Mouse (Mus musculus) central nervous system, embryonic 18 days (tissue): ENCODE data around the gene Gpr157. TPM values are rescaled to one million over a fixed set of nuclear protein-coding genes. Genes with fewer than 3 reads are reported as not detected.

ENCODE experiments used
- polyA plus RNA-seq: library from polyadenylated mRNA; depleted of rRNA; stranded (reverse); fragments of >200 nt; gene quantifications from 2 replicates; pipeline ENCODE4 v1.2.3, GENCODE M21; 2012; rRNA removed

Gpr157 gene
- polyA plus RNA-seq: 1.2 and 1.5 TPM in 2 replicates

DNA sequence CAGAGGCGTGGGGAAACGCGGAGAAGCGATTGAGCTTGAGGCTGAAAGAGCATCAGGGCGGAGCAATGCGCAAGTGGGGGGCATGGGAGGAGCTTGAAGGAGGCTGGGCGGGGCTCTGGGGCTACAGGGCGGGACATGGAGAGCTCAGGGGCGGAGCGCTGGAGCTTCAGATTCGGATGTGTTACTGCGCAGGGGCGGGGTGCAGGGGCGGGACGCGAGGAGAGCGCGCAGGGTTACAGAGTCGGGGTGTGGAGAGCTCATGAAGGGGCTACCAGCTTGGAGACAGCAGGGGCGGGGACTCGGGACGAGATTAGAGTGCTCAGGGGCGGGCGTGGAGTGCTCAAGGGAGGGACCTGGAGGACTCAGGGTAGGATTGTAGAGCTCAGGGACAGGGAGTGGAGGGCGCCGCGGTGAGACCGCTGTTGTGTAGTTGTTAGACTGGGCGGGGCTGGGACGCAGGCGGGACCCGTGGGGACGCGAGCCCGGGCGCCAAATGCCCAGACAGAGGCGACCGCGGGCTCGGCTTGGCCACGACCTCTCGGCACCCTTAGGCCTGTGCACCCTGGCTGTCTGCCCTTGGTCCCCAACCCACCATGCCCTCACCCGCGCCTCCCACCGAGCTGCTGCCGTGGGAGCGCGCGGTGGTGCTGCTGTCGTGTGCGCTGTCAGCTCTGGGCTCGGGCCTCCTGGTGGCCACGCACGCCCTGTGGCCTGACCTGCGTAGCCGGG is at the start of gene Gpr157:
Gpr157 (plus strand) TSS at position 205 of the 729 bp plus-strand sequence.

GRCm38 (mm10) chr4:150119055-150119454 is 31.9 kb downstream of the Gpr157 start, which contains the start of gene Slc2a5:
Gene Slc2a5 (plus strand): TSS chr4:150119283.

Other genes starting within 250 kb of the Gpr157 start
- 7.2 and 8.9 TPM in 2 replicates for gene Spsb1, start 132.3 kb upstream of the Gpr157 start, polyA plus RNA-seq
- gene H6pd, start 78.3 kb upstream of the Gpr157 start, polyA plus RNA-seq: 4.8 and 6.3 TPM in 2 replicates
- gene Slc2a5, start 31.9 kb downstream of the Gpr157 start, polyA plus RNA-seq: 1.3 and 2.2 TPM in 2 replicates
- not detected in 2 replicates for gene Slc2a7, start 61.6 kb downstream of the Gpr157 start, polyA plus RNA-seq
- gene Car6, start 114.0 kb downstream of the Gpr157 start, polyA plus RNA-seq: not detected in 2 replicates
- 518 and 530 TPM in 2 replicates for gene Eno1, start 149.4 kb downstream of the Gpr157 start, polyA plus RNA-seq
- 32.7 and 35.4 TPM in 2 replicates for gene Rere, start 194.3 kb downstream of the Gpr157 start, polyA plus RNA-seq